ENCODE assay signal across 8 mouse cellular contexts in the genomic region with DNA sequence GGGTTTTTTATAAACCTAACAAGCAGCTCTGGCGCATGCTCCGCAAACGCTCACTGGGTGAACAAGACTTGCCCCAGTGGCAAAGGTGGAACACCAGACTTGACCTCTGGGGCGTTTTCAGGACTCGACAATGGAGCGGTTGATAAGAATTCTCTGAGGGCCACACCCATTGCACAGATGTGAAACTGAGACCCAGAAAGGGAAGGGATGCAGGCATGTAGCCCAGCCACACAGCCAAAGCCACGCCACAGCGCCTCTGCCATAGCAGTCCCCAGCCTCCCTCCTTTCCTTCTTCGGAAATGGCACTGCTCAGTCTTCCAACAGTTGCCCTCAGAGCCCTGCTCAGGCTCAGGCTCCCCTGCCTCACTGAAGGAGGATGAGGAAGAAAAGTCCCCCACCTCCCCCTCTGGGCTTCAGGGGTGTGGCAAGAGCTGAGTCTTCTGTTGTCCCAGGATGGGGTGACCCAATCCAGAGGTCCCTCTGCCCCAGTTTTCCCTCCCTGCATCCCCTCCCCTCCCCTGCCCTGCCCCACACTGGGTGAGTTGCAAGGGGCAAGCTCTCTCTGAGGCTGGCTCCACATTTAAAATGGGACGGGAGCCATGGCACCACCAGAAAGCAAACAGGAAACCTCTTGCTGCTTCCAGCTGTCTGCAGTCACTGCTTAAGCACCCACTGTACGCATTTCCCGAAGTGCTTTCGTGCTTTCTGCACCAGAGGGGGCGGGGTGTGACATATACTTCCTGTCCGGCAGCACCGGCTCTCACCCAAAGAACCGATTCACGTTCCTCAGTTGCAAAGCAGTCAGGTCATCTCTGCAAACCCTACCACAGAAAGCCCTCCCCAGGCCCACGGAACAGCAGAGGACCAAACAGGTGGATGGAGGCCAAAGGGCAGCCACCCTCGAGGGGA.
A peak's percentile ranks its signal among the peaks of the same experiment; 100 is the strongest.
DNase-seq lines count a peak whose midpoint lies in the region; ATAC-seq and TF ChIP-seq lines count a peak whose summit lies in the region.

No protein-coding gene starts in this region.

- no peaks in the 10 kb centered on the region for H3K27me3 ChIP-seq in hindbrain, embryonic 13.5 days
- H3K27me3 ChIP-seq in midbrain, embryonic 16.5 days (ENCODE audit: control insufficient read depth, insufficient read depth, low read depth, low read length) = no peaks in the 10 kb centered on the region

- peak overlapping the region; percentile 30 for H3K4me2 ChIP-seq in hindbrain, embryonic 13.5 days
- peak overlapping the region; percentile 21 for H3K4me2 ChIP-seq in midbrain, embryonic 16.5 days (ENCODE audit: low read length)

- ATAC-seq in hindbrain, embryonic 13.5 days (ENCODE audit: low FRiP score) = peak; percentile 30; the same call in 1 of the 2 replicates
- no peak for ATAC-seq in midbrain, embryonic 16.5 days

- peak overlapping the region; percentile 60 for H3K4me3 ChIP-seq in gastrocnemius, adult 2 months
- peak overlapping the region; percentile 34 for H3K4me3 ChIP-seq in embryonic fibroblast, embryonic 13.5 days (ENCODE audit: insufficient read depth, low read length)
- no peak overlapping the region for H3K4me3 ChIP-seq in hindbrain, embryonic 13.5 days
- no peak overlapping the region for H3K4me3 ChIP-seq in midbrain, embryonic 16.5 days (ENCODE audit: low read depth, low read length)

- H3K9ac ChIP-seq in hindbrain, embryonic 13.5 days = peak overlapping the region; percentile 51
- H3K9ac ChIP-seq in midbrain, embryonic 16.5 days (ENCODE audit: low read depth, low read length) = peak overlapping the region; percentile 11; the same call in 1 of the 2 replicates

- DNase-seq in gastrocnemius, adult 2 months = no peak
- DNase-seq in gastrocnemius, adult 8-10 months (ENCODE audit: low spot score in 2 of 2) = no peak
- peak; percentile 32 for DNase-seq in liver
- DNase-seq in thymus, postnatal 0 days (ENCODE audit: low spot score) = peak; percentile 47
- no peak for DNase-seq in gastrocnemius, postnatal 36 days

- no peak for TF ChIP-seq CTCF in gastrocnemius, adult 2 months (IDR thresholded peaks at IDR 0.05)
- no peak for TF ChIP-seq CTCF in embryonic fibroblast, embryonic 13.5 days (IDR thresholded peaks at IDR 0.05; ENCODE audit: borderline replicate concordance, insufficient read depth, low read length)

- no peaks in the 10 kb centered on the region for H3K36me3 ChIP-seq in hindbrain, embryonic 13.5 days
- H3K36me3 ChIP-seq in midbrain, embryonic 16.5 days (ENCODE audit: control insufficient read depth, insufficient read depth, low read length) = no peaks in the 10 kb centered on the region

- no peak for TF ChIP-seq POLR2A in embryonic fibroblast, embryonic 13.5 days (IDR thresholded peaks at IDR 0.05; ENCODE audit: low read depth, low read length)

- intact Hi-C loops in gastrocnemius, adult 2 months (cut with DNase I) = no loop called here
- intact Hi-C loops in gastrocnemius, postnatal 36 days (cut with DNase I) = no loop called here

- peak overlapping the region; percentile 79 for H3K27ac ChIP-seq in gastrocnemius, adult 2 months
- no peak overlapping the region for H3K27ac ChIP-seq in embryonic fibroblast, embryonic 13.5 days (ENCODE audit: insufficient read depth, low read length)
- peak overlapping the region; percentile 78 for H3K27ac ChIP-seq in hindbrain, embryonic 13.5 days
- H3K27ac ChIP-seq in midbrain, embryonic 16.5 days (ENCODE audit: low read length) = peak overlapping the region; percentile 59

- peaks cover 4% of the 10 kb centered on the region for H3K4me1 ChIP-seq in embryonic fibroblast, embryonic 13.5 days (ENCODE audit: control insufficient read depth, insufficient read depth, low read length)
- peaks cover 48% of the 10 kb centered on the region for H3K4me1 ChIP-seq in hindbrain, embryonic 13.5 days (replicated peaks)
- peaks cover 20% of the 10 kb centered on the region for H3K4me1 ChIP-seq in midbrain, embryonic 16.5 days (ENCODE audit: control insufficient read depth, insufficient read depth, low read length)

- 45% methylated on average over 20 of the region's 20 CpGs for WGBS in hindbrain, embryonic 13.5 days
- 44% methylated on average over 20 of the region's 20 CpGs for WGBS in midbrain, embryonic 16.5 days

- no peaks in the 10 kb centered on the region for H3K9me3 ChIP-seq in hindbrain, embryonic 13.5 days
- H3K9me3 ChIP-seq in midbrain, embryonic 16.5 days (replicated peaks; ENCODE audit: control insufficient read depth, low read length, poor library complexity, severe bottlenecking) = no peaks in the 10 kb centered on the region

Comparison
In these comparisons a context has a peak if more than half of its experiments do, and no peak if none do; other contexts are left out.
1. DNase-seq: peak in liver (single experiment) and thymus, postnatal 0 days (single experiment); none in gastrocnemius, adult 2 months (single experiment), gastrocnemius, adult 8-10 months (0 of 2) and gastrocnemius, postnatal 36 days (0 of 2).
2. H3K4me3 ChIP-seq: peak in gastrocnemius, adult 2 months (single experiment) and embryonic fibroblast, embryonic 13.5 days (single experiment); none in hindbrain, embryonic 13.5 days (single experiment) and midbrain, embryonic 16.5 days (single experiment).